Mouse (Mus musculus) E14TG2a.4 (cell line): Measurements from ENCODE around the gene Atg9a.
"Not testable (repeated sequence)": the region's sequence is repeated elsewhere in the genome, so short reads cannot be mapped to it uniquely, and the experiment has no call there.

Experiments
- H3K27me3 ChIP-seq: 2 replicates; pipeline ENCODE4 v1.6.1; 2014; ENCODE audit warnings: low read length, control low read depth; ENCODE audit not compliant: insufficient read depth
- H3K36me3 ChIP-seq: 2 replicates; pipeline ENCODE4 v1.6.1; 2014; ENCODE audit warnings: low read length, control low read depth; ENCODE audit not compliant: insufficient read depth
- H3K4me1 ChIP-seq: replicated peaks from 2 replicates; pipeline ENCODE4 v1.6.1; 2014; ENCODE audit warnings: low read depth, low read length, control low read depth
- H3K4me3 ChIP-seq: replicated peaks from 2 replicates; pipeline ENCODE4 v1.5.1; 2014; ENCODE audit warnings: mild to moderate bottlenecking, low read length
- H3K9me3 ChIP-seq: 2 replicates; pipeline ENCODE4 v1.6.1; 2014; ENCODE audit warnings: low read length, control low read depth
- CTCF ChIP-seq: conservative IDR thresholded peaks from 2 replicates; pipeline ENCODE4 v1.5.1; 2014; ENCODE audit warnings: low read length
- NANOG ChIP-seq: IDR thresholded peaks from 2 replicates; pipeline ENCODE4 v1.6.1; 2014; ENCODE audit warnings: borderline replicate concordance, low read length, mixed read lengths
- POU5F1 ChIP-seq: IDR thresholded peaks from 2 replicates; pipeline ENCODE4 v1.6.1; 2014; ENCODE audit warnings: low read length, borderline replicate concordance

Atg9a gene

GRCm38 (mm10) chr1:75191622-75192402 lies at the start of gene Atg9a, which contains the start of gene Ankzf1:
Gene Atg9a (minus strand): TSS chr1:75192196.
Gene Ankzf1 (plus strand): TSS chr1:75192151.
- Histone ChIP-seq H3K4me1 (peaks cover 21% of the 10 kb centered on the region), H3K36me3 (peaks cover 38% of the 10 kb centered on the region), H3K4me3 (peak within 1 kb of the TSS; percentile 90), H3K9me3 (no peaks in the 10 kb centered on the region), H3K27me3 (no peaks in the 10 kb centered on the region)
- TF ChIP-seq NANOG (no peak), CTCF (no peak), POU5F1 (no peak)

DNA sequence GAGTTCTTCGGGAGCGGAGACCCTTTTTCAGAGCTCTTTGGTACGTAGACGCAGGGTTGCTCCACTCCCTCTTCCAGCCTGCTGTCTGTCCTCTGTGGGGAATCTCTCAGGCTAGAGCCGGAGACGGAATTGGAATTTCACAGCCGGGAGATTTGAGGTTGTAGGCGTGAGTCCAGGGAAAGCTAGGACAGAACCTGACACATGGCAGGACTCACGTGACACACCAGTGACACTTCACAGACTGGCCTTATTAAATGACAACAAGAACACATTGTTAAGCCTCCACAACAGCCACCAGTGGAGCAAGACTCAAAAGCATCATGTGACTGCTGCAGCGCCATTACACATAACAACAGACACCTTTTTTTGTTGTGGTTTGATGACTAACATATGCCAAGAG lies 47.6 kb upstream of the Atg9a start:
- peaks cover 58% of the 10 kb centered on the region for H3K4me1 ChIP-seq
- peaks cover 50% of the 10 kb centered on the region for H3K36me3 ChIP-seq
- peaks cover 8% of the 10 kb centered on the region for H3K27me3 ChIP-seq
- TF ChIP-seq CTCF (no peak), NANOG (no peak), POU5F1 (no peak)
- no peaks in the 10 kb centered on the region for H3K9me3 ChIP-seq
- peak overlapping the region; percentile 7; the same call in 1 of the 2 replicates for H3K4me3 ChIP-seq

- H3K36me3 ChIP-seq = peaks cover 26% of the 10 kb centered on the region
- TF ChIP-seq CTCF (no peak), NANOG (no peak), POU5F1 (no peak)
- peaks cover 64% of the 10 kb centered on the region for H3K4me1 ChIP-seq
- peak within 1 kb of the TSS; percentile 87 for H3K4me3 ChIP-seq
- H3K27me3 ChIP-seq = peaks cover 8% of the 10 kb centered on the region
- no peaks in the 10 kb centered on the region for H3K9me3 ChIP-seq
These were observed 44.4 kb upstream of the Atg9a start, which contains the start of gene Dnajb2 for GRCm38 (mm10) chr1:75236117-75237050. Gene Dnajb2 (plus strand): TSS chr1:75236406.

GRCm38 (mm10) chr1:75234606-75235005 lies 42.6 kb upstream of the Atg9a start:
- Histone ChIP-seq H3K36me3 (peaks cover 25% of the 10 kb centered on the region), H3K27me3 (peaks cover 8% of the 10 kb centered on the region), H3K4me1 (peaks cover 63% of the 10 kb centered on the region), H3K4me3 (no peak overlapping the region), H3K9me3 (peaks cover under 1% of the 10 kb centered on the region; the same call in 1 of the 2 replicates)
- TF ChIP-seq NANOG (no peak), CTCF (peak; percentile 36; the same call in 1 of the 2 replicates)

DNA sequence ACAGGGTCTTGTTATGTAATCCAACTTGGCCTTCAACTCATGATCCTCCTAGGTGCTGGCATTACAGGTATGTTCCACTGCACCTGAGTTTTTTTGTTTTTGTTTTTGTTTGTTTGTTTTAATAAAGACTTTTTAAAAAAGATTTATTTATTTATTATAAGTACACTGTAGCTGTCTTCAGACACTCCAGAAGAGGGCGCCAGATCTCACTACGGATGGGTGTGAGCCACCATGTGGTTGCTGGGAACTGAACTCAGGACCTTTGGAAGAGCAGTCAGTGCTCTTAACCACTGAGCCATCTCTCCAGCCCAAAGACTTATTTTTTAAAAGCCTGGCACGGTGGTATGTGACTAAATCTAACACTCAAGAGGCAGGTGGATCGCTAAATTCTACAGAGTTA lies 40.5 kb upstream of the Atg9a start:
- TF ChIP-seq CTCF = peak; percentile 14; the same call in 1 of the 2 replicates
- H3K9me3 ChIP-seq, H3K27me3 ChIP-seq, H3K4me3 ChIP-seq: not testable (repeated sequence)
- Histone ChIP-seq H3K4me1 (peaks cover 73% of the 10 kb centered on the region), H3K36me3 (peaks cover 20% of the 10 kb centered on the region)

- peaks cover 20% of the 10 kb centered on the region for H3K36me3 ChIP-seq
- H3K9me3 ChIP-seq = peaks cover 6% of the 10 kb centered on the region; the same call in 1 of the 2 replicates
- H3K4me1 ChIP-seq = peaks cover 73% of the 10 kb centered on the region
- no peak within 1 kb of the TSS for H3K4me3 ChIP-seq
- TF ChIP-seq NANOG (no peak), CTCF (no peak), POU5F1 (no peak)
- no peaks in the 10 kb centered on the region for H3K27me3 ChIP-seq
These were observed 39.7 kb upstream of the Atg9a start, which contains the start of gene A630095N17Rik for GRCm38 (mm10) chr1:75231664-75232152. Gene A630095N17Rik (minus strand): TSS chr1:75232102.

DNA sequence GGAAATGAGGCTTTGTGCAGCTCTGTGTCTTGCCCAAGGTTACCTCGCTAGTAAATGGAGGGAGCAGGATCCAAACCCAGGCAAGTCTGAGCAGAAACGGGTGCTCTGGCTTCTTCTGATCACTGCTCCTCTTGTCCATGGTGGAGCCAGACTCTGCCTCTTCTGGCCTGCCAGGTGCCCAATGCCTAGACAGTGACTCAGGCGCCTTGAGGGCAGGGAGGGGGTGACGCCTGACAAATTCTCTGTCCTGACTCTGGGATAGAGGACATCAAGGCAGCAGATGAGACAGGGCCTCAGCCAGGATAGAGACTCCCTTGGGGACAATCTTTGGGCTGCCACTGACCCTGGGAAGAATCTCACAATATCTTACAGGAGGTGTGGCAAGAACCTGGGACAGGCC lies 39.2 kb upstream of the Atg9a start:
- H3K36me3 ChIP-seq = peaks cover 20% of the 10 kb centered on the region
- TF ChIP-seq CTCF (no peak), NANOG (no peak), POU5F1 (no peak)
- peaks cover 6% of the 10 kb centered on the region; the same call in 1 of the 2 replicates for H3K9me3 ChIP-seq
- H3K4me1 ChIP-seq = peaks cover 78% of the 10 kb centered on the region
- H3K4me3 ChIP-seq = no peak overlapping the region
- no peaks in the 10 kb centered on the region for H3K27me3 ChIP-seq
